Mouse (Mus musculus) CH12.LX (cell line): ENCODE results near the gene Gnaz. TPM values are rescaled to one million over a fixed set of nuclear protein-coding genes. Genes with fewer than 3 reads are reported as not detected.
A peak's percentile ranks its signal among the peaks of the same experiment; 100 is the strongest.

Experiments used
- DNase-seq: peaks from one replicate; pipeline ENCODE4 v3.0.0-alpha.2; 2013; ENCODE audit errors: extremely low read depth
- H3K27ac ChIP-seq: 2 replicates; pipeline ENCODE4 v1.5.1; 2012; ENCODE audit warnings: low read depth, mild to moderate bottlenecking, control low read depth, moderate library complexity; ENCODE audit not compliant: insufficient read depth
- H3K27me3 ChIP-seq: replicated peaks from 2 replicates; pipeline ENCODE3; 2012; ENCODE audit warnings: inconsistent platforms
- H3K36me3 ChIP-seq, 2 experiments: replicated peaks in 1 of 2; 2 replicates each; pipeline versions ENCODE3 to v1.6.1; 2012; ENCODE audit warnings: inconsistent platforms in 1 of 2, low read length in 1 of 2, mild to moderate bottlenecking in 1 of 2, mixed read lengths in 1 of 2, moderate library complexity in 1 of 2; ENCODE audit not compliant: control insufficient read depth in 1 of 2, insufficient read depth in 1 of 2
- H3K4me1 ChIP-seq, 2 experiments: 2 replicates each; pipeline ENCODE4 v1.6.1; 2012; ENCODE audit warnings: inconsistent platforms in 1 of 2, moderate library complexity in 1 of 2; ENCODE audit not compliant: insufficient read depth in 2 of 2, control insufficient read depth in 1 of 2
- H3K4me2 ChIP-seq: 2 replicates; pipeline ENCODE4 v1.6.1; 2012; ENCODE audit warnings: low read depth, mild to moderate bottlenecking, control low read depth; ENCODE audit not compliant: poor library complexity, insufficient read depth, severe bottlenecking
- H3K4me3 ChIP-seq, 3 experiments: fragments of 150-350 bp in 1 of 3; sonication (generic) in 1 of 3; replicated peaks in 1 of 3; 2 replicates each; pipeline versions ENCODE3 to v1.5.1; 2011 to 2012; ENCODE audit warnings: low read depth in 2 of 3, low read length in 2 of 3, mild to moderate bottlenecking in 2 of 3, moderate library complexity in 2 of 3, control low read depth in 1 of 3, improper control_type of control experiment in 1 of 3, inconsistent platforms in 1 of 3, mixed read lengths in 1 of 3; ENCODE audit not compliant: poor library complexity in 1 of 3
- H3K79me2 ChIP-seq: replicated peaks from 2 replicates; pipeline ENCODE4 v1.6.1; 2012; ENCODE audit warnings: mild to moderate bottlenecking, moderate library complexity; ENCODE audit not compliant: control insufficient read depth, poor library complexity, insufficient read depth, severe bottlenecking; ENCODE audit errors: extremely low read depth
- H3K9ac ChIP-seq: 2 replicates; pipeline ENCODE4 v1.6.1; 2012; ENCODE audit warnings: low read depth, mild to moderate bottlenecking, control low read depth, moderate library complexity; ENCODE audit not compliant: insufficient read depth
- H3K9me3 ChIP-seq: replicated peaks from 2 replicates; pipeline ENCODE3; 2012; ENCODE audit warnings: low read length, inconsistent platforms, mixed read lengths
- CHD2 ChIP-seq: IDR thresholded peaks from 2 replicates; pipeline ENCODE4 v1.6.1; 2011; ENCODE audit warnings: low read length, improper control_type of control experiment
- ELF1 ChIP-seq: IDR thresholded peaks from 2 replicates; pipeline ENCODE4 v1.6.1; 2014; ENCODE audit warnings: low read depth, mild to moderate bottlenecking, inconsistent platforms, low read length, improper control_type of control experiment
- EP300 ChIP-seq: IDR thresholded peaks from 2 replicates; pipeline ENCODE4 v1.6.1; 2011; ENCODE audit warnings: low read length, improper control_type of control experiment
- ETS1 ChIP-seq: conservative IDR thresholded peaks from 2 replicates; pipeline ENCODE4 v1.6.1; 2012; ENCODE audit warnings: low read depth, mild to moderate bottlenecking, inconsistent platforms, low read length, improper control_type of control experiment, moderate library complexity
- GABPA ChIP-seq: IDR thresholded peaks from 2 replicates; pipeline ENCODE4 v1.6.1; 2012; ENCODE audit warnings: low read depth, low read length, improper control_type of control experiment, inconsistent platforms; ENCODE audit not compliant: insufficient replicate concordance
- HCFC1 ChIP-seq: IDR thresholded peaks from 2 replicates; pipeline ENCODE4 v1.6.1; 2012; ENCODE audit warnings: low read depth, mild to moderate bottlenecking, inconsistent platforms, low read length, improper control_type of control experiment
- IRF4 ChIP-seq: IDR thresholded peaks from 2 replicates; pipeline ENCODE4 v1.6.1; 2014; ENCODE audit warnings: low read depth, mild to moderate bottlenecking, inconsistent platforms, low read length, improper control_type of control experiment
- JUND ChIP-seq: conservative IDR thresholded peaks from 2 replicates; pipeline ENCODE4 v1.6.1; 2011; ENCODE audit warnings: low read depth, low read length, improper control_type of control experiment
- MAFK ChIP-seq: IDR thresholded peaks from 2 replicates; pipeline ENCODE4 v1.6.1; 2011; ENCODE audit warnings: low read length, improper control_type of control experiment; ENCODE audit not compliant: insufficient replicate concordance
- MAX ChIP-seq: IDR thresholded peaks from 2 replicates; pipeline ENCODE4 v1.6.1; 2011; ENCODE audit warnings: low read length, improper control_type of control experiment
- MEF2A ChIP-seq: IDR thresholded peaks from 2 replicates; pipeline ENCODE4 v1.6.1; 2014; ENCODE audit warnings: low read depth, mild to moderate bottlenecking, inconsistent platforms, low read length, improper control_type of control experiment, borderline replicate concordance
- MXI1 ChIP-seq: IDR thresholded peaks from 2 replicates; pipeline ENCODE4 v1.6.1; 2011; ENCODE audit warnings: mild to moderate bottlenecking, low read depth, low read length, improper control_type of control experiment
- NELFE ChIP-seq: IDR thresholded peaks from 2 replicates; pipeline ENCODE4 v1.6.1; 2011; ENCODE audit warnings: low read depth, low read length, improper control_type of control experiment
- NRF1 ChIP-seq: IDR thresholded peaks from 2 replicates; pipeline ENCODE4 v1.6.1; 2014; ENCODE audit warnings: low read depth, mild to moderate bottlenecking, inconsistent platforms, low read length, improper control_type of control experiment, moderate library complexity
- PAX5 ChIP-seq: IDR thresholded peaks from 2 replicates; pipeline ENCODE4 v1.6.1; 2012; ENCODE audit warnings: low read length, inconsistent platforms, mixed read lengths
- POLR2A ChIP-seq: IDR thresholded peaks from 2 replicates; pipeline ENCODE4 v1.6.1; 2011; ENCODE audit warnings: low read depth, mild to moderate bottlenecking, improper control_type of control experiment, low read length
- RCOR1 ChIP-seq: conservative IDR thresholded peaks from 2 replicates; pipeline ENCODE4 v1.6.1; 2012; ENCODE audit warnings: low read depth, mild to moderate bottlenecking, inconsistent platforms, low read length, improper control_type of control experiment
- TBP ChIP-seq: conservative IDR thresholded peaks from 2 replicates; pipeline ENCODE4 v1.6.1; 2011; ENCODE audit warnings: low read depth, low read length, improper control_type of control experiment
- TCF12 ChIP-seq: IDR thresholded peaks from 2 replicates; pipeline ENCODE4 v1.6.1; 2014; ENCODE audit warnings: low read depth, mild to moderate bottlenecking, inconsistent platforms, low read length, improper control_type of control experiment
- UBTF ChIP-seq: IDR thresholded peaks from 2 replicates; pipeline ENCODE4 v1.6.1; 2012; ENCODE audit warnings: low read depth, mild to moderate bottlenecking, inconsistent platforms, low read length, improper control_type of control experiment, moderate library complexity
- USF1 ChIP-seq: IDR thresholded peaks from 2 replicates; pipeline ENCODE4 v1.6.1; 2014; ENCODE audit warnings: low read depth, mild to moderate bottlenecking, inconsistent platforms, low read length, improper control_type of control experiment
- USF2 ChIP-seq: conservative IDR thresholded peaks from 2 replicates; pipeline ENCODE4 v1.6.1; 2011; ENCODE audit warnings: low read depth, low read length, improper control_type of control experiment
- ZKSCAN1 ChIP-seq: IDR thresholded peaks from 2 replicates; pipeline ENCODE4 v1.6.1; 2012; ENCODE audit warnings: low read depth, inconsistent platforms, low read length, improper control_type of control experiment, borderline replicate concordance
- ZMIZ1 ChIP-seq: IDR thresholded peaks from 2 replicates; pipeline ENCODE4 v1.6.1; 2012; ENCODE audit warnings: low read depth, mild to moderate bottlenecking, inconsistent platforms, low read length, improper control_type of control experiment
- ZNF384 ChIP-seq: IDR thresholded peaks from 2 replicates; pipeline ENCODE4 v1.6.1; 2012; ENCODE audit warnings: low read depth, low read length, improper control_type of control experiment, inconsistent platforms
- dilution Hi-C: fragments of 300-500 bp; cut with MboI; formaldehyde crosslinking; loops from 2 replicates; pipeline ENCODE4 v1.14.3; 2020; ENCODE audit warnings: low sequenced_read_pairs; ENCODE audit not compliant: extremely low pct_unique_long_range_greater_than_20kb, extremely low pct_ligation_motif_present
- in situ Hi-C: fragments of 300-500 bp; cut with MboI; formaldehyde crosslinking; loops from 3 replicates; pipeline ENCODE4 v1.14.3; 2019; ENCODE audit warnings: low sequenced_read_pairs, low pct_ligation_motif_present, low pct_unique_long_range_greater_than_20kb, mixed read lengths
- polyA plus RNA-seq: library from polyadenylated mRNA; unstranded; fragments of >175 nt; gene quantifications from 2 replicates; pipeline ENCODE4 v1.2.1, GENCODE M21; 2012; ENCODE audit warnings: low read depth; ENCODE audit not compliant: insufficient read length
- total RNA-seq, 2 experiments: library from RNA; depleted of rRNA; stranded (reverse); fragments of 300-350 nt in 1 of 2; fragments of >200 nt in 1 of 2; gene quantifications; 2 replicates each; pipeline ENCODE4 v1.2.3; 2012 to 2014

The Gnaz gene
- total and polyA plus RNA-seq, 3 experiments = 2.7 to 36.9 (median 5.5) TPM

DNA sequence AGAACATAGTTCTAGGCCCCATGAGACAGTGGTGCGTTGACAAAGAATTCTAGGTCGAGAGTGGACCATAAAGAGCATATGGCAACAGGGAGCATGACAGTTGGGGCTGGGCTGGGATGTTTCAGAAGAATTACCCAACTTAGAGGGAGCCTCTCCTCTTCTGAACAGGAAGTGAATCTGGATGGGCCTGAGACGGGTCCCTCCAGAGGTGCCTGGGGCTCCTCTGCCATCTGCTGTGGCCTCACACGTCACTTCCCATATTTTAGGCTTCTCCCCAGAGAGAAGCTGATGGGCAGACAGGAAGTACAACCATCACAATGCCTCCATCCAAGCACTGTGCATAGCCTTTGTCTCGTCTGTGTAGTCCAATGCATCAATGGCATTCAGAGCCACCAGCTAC lies 88.7 kb downstream of the Gnaz start:
- TF ChIP-seq ZKSCAN1 (no peak), JUND (no peak), USF1 (no peak), UBTF (no peak), MXI1 (no peak), MAX (no peak; the same call in 1 of the 2 replicates), EP300 (peak; percentile 40), NELFE (peak; percentile 61; the same call in 1 of the 2 replicates), USF2 (no peak), TCF12 (peak; percentile 69; the same call in 1 of the 2 replicates), RCOR1 (no peak), IRF4 (peak; percentile 51), CHD2 (no peak), ELF1 (peak; percentile 83), ZMIZ1 (peak; percentile 43; the same call in 1 of the 2 replicates), ETS1 (peak; percentile 62), GABPA (no peak), POLR2A (peak; percentile 70), MAFK (no peak), NRF1 (no peak), TBP (peak; percentile 81), HCFC1 (peak; percentile 58), ZNF384 (no peak), MEF2A (peak; percentile 59; the same call in 1 of the 2 replicates), PAX5 (no peak)
- in situ Hi-C loops (no loop called here), dilution Hi-C loops (no loop called here)
- Histone ChIP-seq H3K9me3 (no peaks in the 10 kb centered on the region), H3K4me2 (peak overlapping the region; percentile 13; the same call in 1 of the 2 replicates), H3K4me1 (peaks cover 18 to 43% of the 10 kb centered on the region in 2 experiments), H3K27me3 (no peaks in the 10 kb centered on the region), H3K4me3 (peak overlapping the region in 2 of 3 experiments; percentile 27 to 52), H3K79me2 (no peaks in the 10 kb centered on the region), H3K9ac (peak overlapping the region; percentile 6), H3K27ac (no peak overlapping the region), H3K36me3 (peaks cover 0 to 9% of the 10 kb centered on the region in 2 experiments)
- DNase-seq = peak; percentile 92
